Mouse (Mus musculus) MEL (cell line): Measurements from ENCODE around the gene 4932438A13Rik.

ENCODE experiments used
- CTCF ChIP-seq, 3 experiments: IDR thresholded peaks in 2 of 3; conservative IDR thresholded peaks in 1 of 3; 2 replicates each; pipeline ENCODE4 v1.5.1; 2011 to 2012; ENCODE audit warnings: low read length in 3 of 3, low read depth in 2 of 3, mild to moderate bottlenecking in 2 of 3, improper control_type of control experiment in 1 of 3, inconsistent platforms in 1 of 3, mixed read lengths in 1 of 3, moderate library complexity in 1 of 3; ENCODE audit not compliant: control insufficient read depth in 1 of 3, insufficient read depth in 1 of 3, poor library complexity in 1 of 3, severe bottlenecking in 1 of 3
- ELF1 ChIP-seq: IDR thresholded peaks from 2 replicates; pipeline ENCODE4 v1.6.1; 2014; ENCODE audit warnings: low read depth, mild to moderate bottlenecking, inconsistent platforms, low read length, improper control_type of control experiment, moderate library complexity
- EP300 ChIP-seq, 2 experiments: IDR thresholded peaks; 2 replicates each; pipeline ENCODE4 v1.6.1; 2011; ENCODE audit warnings: improper control_type of control experiment in 2 of 2, low read length in 2 of 2, low read depth in 1 of 2, mild to moderate bottlenecking in 1 of 2
- KAT2A ChIP-seq: conservative IDR thresholded peaks from 2 replicates; pipeline ENCODE4 v1.6.1; 2012; ENCODE audit warnings: low read depth, low read length, improper control_type of control experiment, inconsistent platforms
- MYB ChIP-seq: IDR thresholded peaks from 2 replicates; pipeline ENCODE4 v1.6.1; 2011; ENCODE audit warnings: mild to moderate bottlenecking, low read depth, low read length, improper control_type of control experiment
- MYC ChIP-seq: IDR thresholded peaks from 2 replicates; pipeline ENCODE4 v1.6.1; 2011; ENCODE audit warnings: low read depth, mild to moderate bottlenecking, low read length, improper control_type of control experiment, moderate library complexity
- POLR2A ChIP-seq, 2 experiments: IDR thresholded peaks; 2 replicates each; pipeline ENCODE4 v1.6.1; 2011 to 2012; ENCODE audit warnings: low read length in 2 of 2, mild to moderate bottlenecking in 2 of 2, control low read depth in 1 of 2, improper control_type of control experiment in 1 of 2, low read depth in 1 of 2, moderate library complexity in 1 of 2; ENCODE audit not compliant: control insufficient read depth in 1 of 2, insufficient read depth in 1 of 2, poor library complexity in 1 of 2
- RCOR1 ChIP-seq: IDR thresholded peaks from 2 replicates; pipeline ENCODE4 v1.6.1; 2012; ENCODE audit warnings: low read depth, mild to moderate bottlenecking, inconsistent platforms, low read length, improper control_type of control experiment
- SMC3 ChIP-seq: IDR thresholded peaks from 2 replicates; pipeline ENCODE4 v1.6.1; 2011; ENCODE audit warnings: low read depth, low read length, improper control_type of control experiment

DNA sequence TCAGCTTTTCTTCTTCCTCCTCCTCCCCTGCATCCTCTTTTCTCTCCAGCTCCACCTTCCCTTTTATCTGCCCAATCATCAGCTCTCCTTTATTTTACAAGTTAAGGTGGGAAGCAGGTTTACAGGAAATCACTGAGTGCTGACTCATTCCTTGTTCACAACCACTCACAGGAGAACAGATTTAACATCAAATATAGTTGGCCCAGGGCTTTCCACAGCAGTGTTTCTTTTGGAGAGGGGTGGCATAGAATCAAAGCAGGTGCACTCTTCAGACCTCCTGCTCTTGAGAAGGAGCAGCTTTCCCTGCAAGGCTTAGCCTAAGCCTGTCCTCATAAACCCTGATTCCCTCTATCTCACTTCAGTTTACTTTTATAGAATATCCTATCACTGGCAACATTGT is 80.8 kb downstream of the 4932438A13Rik start:
- TF ChIP-seq POLR2A (IDR thresholded peaks at IDR 0.05; ENCODE audit: control insufficient read depth in 1 of 2, insufficient read depth in 1 of 2, low read depth in 1 of 2, low read length in 2 of 2, poor library complexity in 1 of 2) (no peak), CTCF (IDR thresholded peaks at IDR 0.05 in 2 of 3, conservative IDR thresholded peaks at IDR 0.05 in 1 of 3; ENCODE audit: control insufficient read depth in 1 of 3, insufficient read depth in 1 of 3, low read depth in 2 of 3, low read length in 3 of 3, poor library complexity in 1 of 3, severe bottlenecking in 1 of 3) (no peak), MYC (no peak), RCOR1 (no peak), MYB (no peak), SMC3 (no peak), EP300 (IDR thresholded peaks at IDR 0.05; ENCODE audit: low read depth in 1 of 2, low read length in 2 of 2) (no peak), KAT2A (no peak), ELF1 (no peak)
